Mouse (Mus musculus) layer of hippocampus, postnatal 14 days (tissue): ENCODE data around the gene Snd1. TPM values are rescaled to one million over a fixed set of nuclear protein-coding genes. Genes with fewer than 3 reads are reported as not detected.

Experiments used
- DNase-seq, 2 experiments: peaks; one replicate each; pipeline ENCODE4 v3.0.0; 2021 to 2022; ENCODE audit warnings: low spot score in 2 of 2, mixed read lengths in 1 of 2
- total RNA-seq, 2 experiments: library from RNA; stranded (reverse); gene quantifications; 2 replicates each; pipeline ENCODE4 v1.2.3; 2021

Gene Snd1
- total RNA-seq, 2 experiments from 2014 or later, result 119 to 124 TPM

DNA sequence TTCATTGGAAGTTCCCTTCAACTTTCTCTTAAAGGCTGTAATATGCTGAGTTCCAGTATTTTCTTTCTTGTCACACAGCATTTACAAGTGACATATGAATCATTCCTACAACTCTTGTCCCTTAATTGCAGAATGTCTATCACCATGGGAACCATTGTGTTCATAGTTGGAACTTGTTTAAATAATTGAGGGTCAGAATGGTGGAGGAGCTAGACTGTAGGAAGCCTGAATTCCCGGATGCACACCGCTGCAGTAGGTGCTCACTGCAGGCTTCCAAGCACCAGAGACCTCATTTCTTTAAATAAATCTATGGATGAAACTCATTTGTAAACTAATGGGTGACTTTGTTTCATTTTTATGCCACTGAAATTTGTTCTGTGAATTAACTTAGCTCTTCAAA lies 154.9 kb downstream of the Snd1 start:
- no peak for DNase-seq

DNA sequence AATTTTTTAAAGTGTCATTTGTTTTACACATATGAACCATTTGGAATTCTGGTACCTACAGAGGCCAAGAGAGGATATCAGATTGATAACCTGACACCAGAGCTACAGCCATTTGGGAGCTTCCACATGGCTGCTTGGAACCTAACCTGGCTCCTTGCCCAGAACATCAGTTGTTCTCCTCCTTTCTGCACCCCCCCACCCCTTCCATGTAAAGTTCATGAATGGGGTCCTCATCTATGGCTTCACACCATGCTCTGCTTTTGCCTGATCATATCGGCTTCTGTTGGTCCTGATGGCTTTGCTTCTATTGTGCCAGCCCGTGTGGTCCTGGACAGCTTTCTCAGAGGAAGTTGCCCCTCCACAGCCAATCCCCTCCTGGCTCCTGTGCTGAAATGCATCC lies 156.0 kb downstream of the Snd1 start:
- no peak for DNase-seq

DNA sequence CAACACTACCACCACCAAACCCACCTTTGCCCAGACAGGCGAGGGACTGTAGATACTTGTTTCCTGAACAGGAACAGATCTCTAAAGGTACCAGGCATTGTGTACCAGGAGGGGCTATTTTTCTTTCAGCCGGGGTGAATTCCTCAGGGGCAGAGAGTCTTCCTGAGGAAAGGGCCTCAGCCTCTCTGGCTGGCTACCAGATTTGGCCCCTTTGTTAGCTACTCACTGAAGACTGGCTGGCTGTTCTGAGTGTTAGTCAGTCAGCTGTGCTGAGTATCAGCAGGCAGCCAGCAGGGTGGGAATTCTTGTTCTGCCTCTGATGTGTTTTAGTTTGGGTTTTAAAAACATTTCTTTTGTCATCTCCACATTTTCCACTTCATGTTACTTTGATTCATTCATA lies 158.2 kb downstream of the Snd1 start:
- no peak for DNase-seq

DNA sequence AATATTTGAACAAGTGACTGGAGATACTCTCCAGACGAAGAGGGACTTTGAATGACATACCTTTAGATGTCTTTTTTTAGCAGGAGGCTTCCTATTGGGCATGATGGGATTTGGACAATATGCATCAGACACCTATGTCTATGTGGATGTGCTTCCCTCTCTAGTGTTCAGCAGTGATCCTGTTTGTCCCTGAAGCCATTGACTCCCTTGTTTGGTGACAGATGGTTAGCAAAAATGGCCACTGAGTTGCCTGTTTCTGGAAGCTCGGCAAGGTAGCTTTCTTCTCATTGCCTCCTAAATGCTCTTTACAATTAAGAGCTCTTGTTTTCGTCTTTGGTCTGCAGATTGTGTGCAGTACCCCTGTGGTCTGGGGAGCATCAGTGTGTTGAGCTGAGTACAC lies 158.7 kb downstream of the Snd1 start:
- no peak for DNase-seq

DNA sequence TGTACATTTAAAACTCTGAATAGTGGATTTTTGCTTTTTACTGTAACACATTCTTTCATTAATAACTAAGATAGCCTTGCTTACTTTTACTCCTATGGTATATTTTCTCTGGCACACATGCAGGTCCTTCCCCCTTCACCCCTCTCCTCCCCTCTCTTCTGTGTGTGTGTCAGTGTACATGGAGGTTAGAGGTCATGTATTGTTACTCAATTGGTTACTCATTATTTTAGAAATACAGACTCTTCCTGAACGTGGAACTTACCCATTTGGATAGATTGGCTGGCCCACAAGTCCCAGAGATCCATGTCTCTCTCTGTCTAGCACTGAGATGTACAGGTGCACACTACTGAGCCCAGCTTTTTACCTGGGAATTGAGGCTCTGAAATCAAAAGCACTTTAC lies 160.2 kb downstream of the Snd1 start:
- no peak for DNase-seq

DNA sequence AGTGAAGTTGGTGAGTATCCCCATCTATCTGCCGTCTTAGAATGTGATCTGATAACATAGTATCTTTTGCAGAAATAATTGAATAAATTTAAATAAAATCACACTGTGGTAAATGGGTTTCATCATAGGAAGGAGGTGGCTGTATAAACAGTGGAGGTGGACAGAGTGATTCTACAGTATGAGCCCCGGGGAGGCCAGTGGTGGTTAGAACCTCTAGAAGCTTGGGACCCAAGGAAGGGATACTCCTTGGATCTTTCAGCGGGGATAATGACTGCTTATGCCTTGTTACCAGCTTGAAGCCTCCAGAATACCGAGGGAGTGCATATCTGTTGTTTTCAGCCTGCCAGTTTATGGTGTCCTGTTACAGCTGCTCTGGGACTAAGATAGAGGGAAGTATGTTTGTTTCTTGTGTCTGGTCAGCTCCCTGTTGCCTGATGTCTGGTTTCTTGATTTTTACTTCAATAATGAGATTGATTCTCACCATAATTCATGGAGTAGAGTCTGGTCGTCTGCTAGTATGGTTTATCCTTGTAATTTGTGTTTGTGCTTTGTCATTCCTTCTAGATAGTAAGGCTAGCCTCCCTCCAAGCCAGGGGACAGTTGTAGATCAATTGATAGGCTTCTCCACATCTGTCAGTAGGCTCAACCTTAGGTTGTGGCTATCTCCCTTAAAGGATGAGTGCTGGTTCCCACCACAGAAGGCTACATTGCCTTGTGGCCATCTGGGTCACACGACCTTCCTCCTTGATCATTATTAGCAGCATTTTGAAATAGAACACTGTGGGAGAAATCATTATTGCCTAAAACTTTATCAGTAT lies 160.8 kb downstream of the Snd1 start:
- no peak for DNase-seq

DNA sequence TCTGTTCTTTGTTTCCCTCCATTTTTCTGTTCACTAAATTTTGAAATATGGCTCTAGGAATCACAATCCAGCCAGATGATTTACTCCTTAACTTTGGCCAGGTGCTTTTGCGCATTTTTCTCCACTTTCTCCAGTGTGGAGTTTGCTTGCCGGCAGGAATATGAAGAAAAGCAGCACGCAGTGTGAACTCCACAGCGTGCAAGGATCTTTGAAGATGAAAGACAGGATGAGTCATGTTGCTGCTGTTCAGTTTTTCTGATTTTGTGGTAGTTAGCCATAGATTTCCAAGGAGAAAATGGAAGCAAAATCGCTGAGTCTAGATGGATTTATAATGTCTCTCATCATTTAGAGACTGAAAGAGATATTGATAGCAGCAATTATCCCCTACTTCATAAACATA lies 165.1 kb downstream of the Snd1 start:
- no peak for DNase-seq

DNA sequence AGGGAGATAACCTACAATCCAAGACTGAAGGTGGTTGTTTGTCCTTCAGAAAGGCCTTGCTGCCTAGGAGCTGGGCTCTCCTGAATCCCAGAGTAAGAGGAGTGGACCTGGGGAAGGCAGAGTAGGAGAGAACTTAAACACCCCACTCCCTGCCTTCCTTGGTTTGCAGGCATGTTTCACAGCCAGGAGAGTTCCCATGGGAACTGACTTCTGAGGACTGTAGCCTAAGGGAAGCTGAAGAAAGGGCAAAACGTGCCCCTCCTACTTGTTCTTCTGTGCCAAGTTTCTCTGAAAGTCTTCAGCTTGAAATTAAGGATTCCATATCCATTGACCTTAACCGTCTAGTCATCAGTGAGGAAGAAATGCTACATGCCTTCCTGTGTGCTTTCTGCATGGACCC lies 168.0 kb downstream of the Snd1 start:
- no peak for DNase-seq

DNA sequence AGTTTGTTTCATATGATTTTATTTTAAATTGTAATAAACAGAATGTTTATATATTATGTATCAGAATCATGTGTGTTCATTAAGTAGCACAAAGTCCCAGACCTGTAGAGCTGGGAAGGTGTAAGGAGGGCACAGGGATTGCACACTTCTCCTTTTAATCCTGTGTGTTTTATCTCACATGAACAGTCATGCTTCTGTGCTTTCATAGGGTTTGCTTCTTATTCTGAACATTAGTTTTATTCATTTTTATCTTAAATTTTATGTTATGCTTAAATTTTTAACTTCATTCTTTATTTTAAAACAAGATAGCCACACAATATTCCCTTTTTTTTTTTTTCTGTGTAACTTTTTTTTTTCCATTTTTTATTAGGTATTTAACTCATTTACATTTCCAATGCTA lies 170.3 kb downstream of the Snd1 start:
- no peak for DNase-seq

DNA sequence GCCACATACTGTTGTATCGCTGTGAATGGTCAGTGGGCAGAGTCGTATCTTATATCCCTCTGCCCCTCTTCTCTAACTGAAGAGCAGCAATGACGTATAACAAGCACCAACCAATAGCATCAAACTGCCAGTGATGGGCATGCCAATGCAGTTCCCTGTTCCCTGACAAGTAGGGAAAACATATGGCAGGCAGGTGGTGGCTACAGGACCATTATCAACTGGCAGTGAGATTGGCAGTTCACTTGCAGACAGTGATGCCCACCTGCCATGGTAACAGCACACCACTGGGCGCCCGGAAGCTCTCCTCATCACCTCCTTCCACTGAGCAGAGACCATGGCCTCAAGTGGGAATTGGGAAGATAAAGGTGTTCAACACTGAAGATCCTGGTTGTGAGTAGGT lies 181.6 kb downstream of the Snd1 start:
- DNase-seq, result no peak

DNA sequence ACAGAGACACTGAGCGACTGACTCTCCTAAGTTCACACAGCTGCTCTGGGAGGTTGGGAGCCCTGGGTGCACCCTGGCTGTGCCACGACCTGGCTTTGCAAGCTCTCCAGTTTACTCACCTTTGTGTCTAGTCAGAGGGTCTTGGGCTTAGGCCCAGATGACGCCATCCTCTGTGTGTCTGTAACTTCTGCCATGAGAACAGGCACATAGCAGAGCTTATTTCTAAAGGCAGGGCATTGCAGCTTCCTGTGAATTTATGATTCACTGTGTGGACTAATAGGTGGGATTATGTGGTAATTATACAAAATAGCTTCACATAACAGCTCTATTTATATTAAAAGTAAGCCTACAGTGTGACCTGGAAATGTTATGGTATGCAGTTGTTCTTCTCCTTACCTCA lies 188.1 kb downstream of the Snd1 start:
- no peak for DNase-seq

DNA sequence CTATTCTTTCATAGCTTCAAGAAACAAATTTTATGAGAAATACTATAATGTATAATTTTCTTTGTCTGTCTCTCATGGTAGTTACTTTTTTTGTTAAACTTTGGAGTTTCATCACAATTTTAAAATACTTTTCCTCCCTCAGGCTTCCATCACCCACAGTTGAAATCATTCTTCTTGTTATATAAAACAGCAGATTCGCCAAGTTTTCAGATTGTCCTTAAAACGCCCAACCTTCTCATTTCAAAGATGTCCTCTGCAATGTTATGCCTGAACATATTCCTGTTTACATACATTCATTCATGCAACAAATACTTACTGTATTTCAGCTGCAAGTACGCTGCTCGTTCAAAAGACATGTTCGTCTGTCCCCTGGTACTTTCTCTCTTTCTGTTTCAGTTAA lies 188.7 kb downstream of the Snd1 start:
- DNase-seq, result no peak

DNA sequence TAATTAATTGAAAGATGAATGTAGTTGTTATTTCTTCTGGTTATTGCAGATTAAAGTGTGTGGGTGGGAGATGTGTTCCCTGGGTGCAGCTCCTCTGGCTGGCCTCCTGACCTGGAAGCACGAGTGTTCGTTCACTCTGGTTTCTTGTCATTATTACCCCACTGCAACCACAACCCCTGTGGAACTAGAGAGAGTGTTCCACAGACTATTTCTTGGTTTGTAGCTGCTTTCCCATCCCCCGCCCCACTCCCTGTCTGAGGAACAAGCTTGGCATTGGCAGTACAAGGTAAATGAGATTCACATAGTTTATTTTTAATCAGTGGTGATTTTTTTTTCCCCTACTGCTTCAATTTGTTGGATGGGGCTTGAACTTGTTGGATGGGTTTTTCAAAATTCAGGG lies 189.8 kb downstream of the Snd1 start:
- DNase-seq, result no peak

DNA sequence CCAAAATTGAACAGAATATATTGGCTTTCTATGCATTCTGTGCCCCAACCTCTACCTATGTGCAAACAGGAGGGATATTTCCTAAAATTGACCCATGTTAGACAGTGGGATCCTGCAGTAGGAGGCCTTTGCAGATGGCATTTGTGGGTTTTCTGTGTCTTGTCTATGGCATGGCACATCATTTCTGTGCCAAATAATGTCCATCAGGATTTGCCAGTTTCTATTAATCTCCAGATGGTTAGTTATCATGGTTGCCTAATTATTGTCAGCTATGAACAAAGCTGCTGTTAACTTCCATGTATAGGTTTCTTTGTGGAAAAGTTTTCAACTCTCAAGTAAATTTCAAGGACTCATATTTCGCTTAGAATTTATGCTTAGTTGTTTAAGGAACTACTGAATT lies 192.6 kb downstream of the Snd1 start:
- DNase-seq, result no peak

DNA sequence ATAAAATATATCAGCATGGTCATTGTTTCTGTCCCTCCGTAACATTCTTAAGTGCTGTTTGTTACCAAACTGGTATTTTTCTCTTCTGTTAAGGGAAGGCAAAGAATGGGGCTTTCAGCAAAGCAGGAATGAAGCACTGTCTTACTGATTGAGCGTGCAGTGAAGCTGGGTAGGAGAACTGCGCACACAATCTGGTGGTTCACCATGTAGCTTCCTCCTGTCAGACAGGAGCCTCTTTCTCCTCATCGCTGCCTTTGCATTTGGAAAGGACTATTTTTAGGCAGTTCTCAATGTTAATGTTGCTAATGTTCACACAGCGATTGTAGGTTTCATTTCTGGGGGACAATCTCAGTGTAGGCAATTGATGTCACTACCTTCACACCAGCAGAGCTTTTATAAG lies 194.3 kb downstream of the Snd1 start:
- no peak for DNase-seq

DNA sequence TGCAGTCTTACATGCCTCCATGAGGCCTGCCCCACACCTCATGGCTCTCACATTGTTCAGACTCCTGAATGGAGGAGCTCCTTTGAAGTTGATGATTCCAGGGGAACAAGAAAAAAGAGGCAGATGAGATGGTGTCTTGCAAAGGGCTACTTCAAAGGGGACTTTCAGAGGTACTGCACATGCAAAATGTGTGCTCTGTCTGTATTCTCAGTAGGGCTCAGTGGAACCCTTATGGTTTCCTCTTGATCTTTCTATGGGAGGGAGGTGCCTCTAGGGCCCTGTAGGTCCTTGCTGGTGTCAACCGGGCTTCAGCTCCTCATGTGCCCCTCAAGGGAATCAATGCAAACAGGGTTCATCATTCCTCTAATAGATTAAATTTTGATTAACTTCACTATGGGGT lies 197.4 kb downstream of the Snd1 start:
- no peak for DNase-seq

DNA sequence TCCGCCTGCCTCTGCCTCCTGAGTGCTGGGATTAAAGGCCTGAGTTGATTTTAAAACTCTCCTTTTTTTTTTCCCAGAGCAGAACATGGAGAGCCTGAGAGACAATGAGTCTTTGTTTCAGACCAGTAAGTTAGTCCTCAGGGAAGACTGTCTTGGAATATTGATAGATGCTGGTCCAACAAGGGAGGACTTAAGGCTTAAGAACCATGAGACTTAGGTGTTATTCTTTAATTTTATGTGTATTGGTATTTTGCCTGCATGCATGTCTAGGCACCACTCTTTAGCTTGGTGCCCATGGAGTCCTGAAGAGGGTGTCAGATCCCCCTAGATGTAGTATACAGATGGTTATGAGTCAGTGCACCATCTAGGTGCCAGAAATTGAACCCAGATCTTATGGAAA lies 199.7 kb downstream of the Snd1 start:
- no peak for DNase-seq

DNA sequence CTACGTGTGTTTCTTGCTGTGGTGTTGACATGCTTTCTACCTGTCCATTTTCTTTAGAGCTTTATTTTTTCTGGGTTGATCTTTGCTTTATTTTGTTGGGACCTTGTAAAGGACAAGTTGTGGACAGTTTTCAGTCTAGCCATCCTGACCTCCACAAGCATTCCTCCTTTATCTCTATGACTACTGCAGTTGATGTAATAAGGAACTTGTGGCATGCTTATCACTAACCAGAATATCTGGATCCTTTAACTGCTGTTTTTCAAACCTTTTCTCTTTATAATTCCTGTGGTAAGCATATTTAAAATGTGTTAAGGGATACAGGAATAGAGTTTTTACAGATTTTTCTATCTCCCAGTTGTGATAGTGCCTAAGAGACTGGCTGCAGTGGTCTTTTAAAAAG lies 204.0 kb downstream of the Snd1 start:
- no peak for DNase-seq

DNA sequence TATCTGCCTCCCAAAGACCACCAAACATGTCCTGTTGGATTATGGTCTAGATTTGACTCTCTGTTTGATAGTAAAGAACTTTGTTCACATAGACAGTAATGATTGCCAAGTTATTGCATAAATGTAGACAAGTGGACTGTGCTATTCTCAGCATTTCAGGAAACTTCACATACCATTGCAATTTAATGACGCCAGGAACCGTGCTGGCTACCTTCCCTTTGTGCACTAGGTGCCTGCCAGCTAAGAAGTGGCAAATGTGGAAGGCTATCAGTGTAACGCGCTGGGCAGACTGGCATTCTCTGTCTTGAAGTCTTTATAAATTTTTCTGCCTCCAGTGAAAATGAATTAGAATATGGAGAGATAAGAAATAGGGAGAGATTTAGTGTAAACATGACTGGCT lies 205.6 kb downstream of the Snd1 start:
- no peak for DNase-seq

DNA sequence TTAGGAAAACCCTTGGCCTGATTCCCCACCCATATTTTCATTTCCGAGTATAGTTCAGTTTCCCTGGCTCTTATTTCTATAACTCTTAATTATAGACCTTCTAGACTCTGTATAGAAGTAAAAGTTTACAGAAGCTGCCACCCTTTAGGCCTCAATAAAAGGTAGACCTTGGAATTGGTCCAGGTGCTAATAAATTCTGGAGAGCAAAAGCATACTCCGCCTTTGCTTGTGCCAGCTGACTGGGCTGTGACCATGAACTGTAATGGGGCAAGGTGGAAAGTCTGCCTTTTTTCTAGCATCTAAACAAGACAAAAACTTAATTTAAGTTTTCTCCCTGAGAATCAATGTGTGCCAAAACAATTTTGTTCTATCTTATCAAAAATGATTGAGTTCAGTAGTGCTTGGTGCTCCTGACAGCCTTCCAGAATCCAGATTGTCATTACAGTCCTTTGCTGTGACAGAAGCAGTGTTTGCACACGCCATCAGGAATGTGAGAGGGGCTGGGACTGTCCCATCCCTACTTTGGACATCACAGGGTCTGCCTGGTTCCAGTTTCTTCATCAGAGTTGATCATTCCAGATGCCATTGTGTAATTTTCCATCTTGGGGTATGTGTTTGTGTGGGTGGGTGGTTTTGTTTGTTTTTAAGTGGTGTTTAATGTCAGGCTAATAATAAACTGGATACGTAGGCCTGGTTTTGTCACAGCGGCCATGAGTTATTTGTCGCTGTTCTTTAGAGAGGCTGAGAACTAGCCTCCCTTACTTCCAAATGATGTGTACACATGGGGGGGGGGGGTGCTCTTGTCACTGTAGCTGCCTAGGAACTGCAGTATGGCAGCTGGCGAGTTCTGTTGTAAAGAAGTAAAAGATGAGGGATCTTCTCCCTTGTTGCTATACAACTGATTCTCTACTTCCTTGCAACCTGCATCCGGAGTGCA lies 206.8 kb downstream of the Snd1 start:
- no peak for DNase-seq

DNA sequence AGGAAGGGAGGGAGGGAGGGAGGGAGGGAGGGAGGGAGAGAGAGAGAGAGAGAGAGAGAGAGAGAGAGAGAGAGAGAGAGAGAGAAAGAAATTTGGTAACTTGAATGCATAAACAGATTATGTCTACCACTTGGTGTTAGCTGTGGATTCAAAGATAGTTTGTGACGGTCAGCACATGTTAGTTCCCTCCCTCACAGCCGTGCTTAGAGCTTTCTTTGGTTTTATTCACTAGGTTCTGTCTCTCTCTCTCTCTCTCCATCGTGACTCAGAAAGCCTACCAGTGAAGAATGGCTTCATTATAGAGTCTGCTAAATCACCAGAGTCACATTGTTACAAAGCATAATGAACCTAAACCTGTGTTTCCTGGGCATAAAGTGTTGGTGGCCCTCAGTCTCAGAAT lies 210.1 kb downstream of the Snd1 start:
- DNase-seq, result no peak

DNA sequence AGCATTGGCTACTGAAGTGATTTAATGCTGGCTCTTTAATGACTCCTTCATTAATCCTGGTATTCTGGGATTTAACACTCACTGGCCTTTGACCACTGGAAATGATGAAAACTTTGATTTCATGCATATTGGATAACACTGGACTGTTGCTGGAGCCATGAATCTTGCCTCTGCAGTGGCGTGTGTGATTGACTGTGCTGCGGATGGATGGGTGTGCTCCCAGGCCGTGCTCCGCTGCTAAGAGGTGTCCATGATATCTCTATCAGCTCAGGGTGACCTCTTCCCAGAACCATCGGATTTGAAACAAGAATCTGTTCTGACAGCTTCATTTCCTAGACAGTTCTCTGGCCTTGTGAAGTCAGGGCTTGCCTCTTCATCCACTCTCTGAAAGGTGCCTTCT lies 210.8 kb downstream of the Snd1 start:
- DNase-seq, result no peak

DNA sequence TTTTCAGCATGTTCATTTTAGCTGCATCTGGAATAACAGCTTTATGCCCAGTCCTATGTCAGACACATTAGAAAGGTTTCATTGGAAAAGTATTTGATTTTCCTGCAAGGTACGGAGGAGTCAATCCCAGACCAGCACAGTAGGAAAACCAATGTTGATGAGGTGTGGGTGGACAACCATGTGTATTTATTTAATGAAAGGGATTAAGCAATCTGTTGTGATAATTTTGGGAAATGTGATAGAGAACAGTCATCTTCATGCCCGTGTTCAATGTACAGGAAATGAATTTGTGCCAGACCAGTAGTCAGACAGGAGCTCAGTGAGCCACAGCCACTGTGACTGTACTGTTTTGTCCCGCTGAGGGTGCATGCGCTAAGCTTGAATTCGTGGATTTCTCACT lies 212.8 kb downstream of the Snd1 start:
- DNase-seq, result no peak
